ENCODE assay signal across 11 mouse cellular contexts in genomic region chr11:80149412-80150023, GRCm38 (mm10).
"Had no signal": no experiment of that assay in that cellular context is flagged by ENCODE, and none has a peak within 500 bp of the region (broad histone marks: within the 10 kb centered on the region; RNA-seq: fewer than 3 reads in every experiment).

No protein-coding gene starts in this region.

- H3K4me2 ChIP-seq: limb, embryonic 12.5 days; liver, embryonic 11.5 days; liver, embryonic 15.5 days; midbrain, embryonic 13.5 days had no signal

- H3K27ac ChIP-seq: layer of hippocampus, adult 2 months; limb, embryonic 12.5 days; liver, embryonic 15.5 days; midbrain, embryonic 13.5 days; stomach, postnatal 0 days had no signal

- H3K4me3 ChIP-seq: layer of hippocampus, adult 2 months; limb, embryonic 12.5 days; liver, embryonic 15.5 days; midbrain, embryonic 13.5 days had no signal

- H3K9me3 ChIP-seq: limb, embryonic 12.5 days; liver, embryonic 15.5 days; midbrain, embryonic 13.5 days had no signal

- H3K36me3 ChIP-seq: limb, embryonic 12.5 days; liver, embryonic 15.5 days; midbrain, embryonic 13.5 days had no signal

- H3K9ac ChIP-seq: limb, embryonic 12.5 days; liver, embryonic 15.5 days; midbrain, embryonic 13.5 days had no signal

- ATAC-seq: lung, postnatal 0 days; midbrain, embryonic 13.5 days had no signal

- DNase-seq: lung, adult 2 months; lung, postnatal 36 days; right cerebral cortex, postnatal 25 days; thymus, postnatal 4 days had no signal
